Mouse (Mus musculus): ENCODE data around the gene Nanos2.

- TF ChIP-seq CTCF (IDR thresholded peaks at IDR 0.05; ENCODE audit: insufficient read depth, low read length) (no peak), POLR2A (IDR thresholded peaks at IDR 0.05; ENCODE audit: borderline replicate concordance, extremely low read depth, low read depth, low read length) (no peak)
Observed at GRCm38 (mm10) chr7:18987747-18988146, 547 bp downstream of the Nanos2 start.
